Mouse (Mus musculus) ES-CJ7 (cell line): ENCODE data around the gene Cc2d1b.

Experiments used
- DNase-seq: peaks from one replicate; pipeline ENCODE4 v3.0.0; 2011; ENCODE audit warnings: low read depth, low spot score

Gene Cc2d1b

DNA sequence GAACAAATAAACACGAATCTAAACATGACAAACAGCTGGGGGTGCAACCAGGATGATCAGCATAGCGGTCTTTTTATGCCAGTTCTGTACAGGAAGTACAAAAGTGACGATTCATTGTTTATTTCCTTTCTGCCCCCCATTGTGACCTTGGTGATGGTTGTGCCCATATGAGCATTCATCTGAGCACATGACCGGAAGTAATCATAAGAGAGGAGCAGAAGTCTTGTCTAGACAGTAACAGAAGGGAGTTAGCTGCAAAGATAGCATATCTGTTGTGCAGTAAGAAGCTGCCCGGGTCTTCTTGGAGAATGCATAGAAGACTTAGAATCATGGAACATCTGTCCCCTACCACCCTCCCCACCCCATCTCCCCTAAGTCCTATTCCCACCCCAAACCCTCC lies 19.0 kb downstream of the Cc2d1b start:
- DNase-seq = no peak

DNA sequence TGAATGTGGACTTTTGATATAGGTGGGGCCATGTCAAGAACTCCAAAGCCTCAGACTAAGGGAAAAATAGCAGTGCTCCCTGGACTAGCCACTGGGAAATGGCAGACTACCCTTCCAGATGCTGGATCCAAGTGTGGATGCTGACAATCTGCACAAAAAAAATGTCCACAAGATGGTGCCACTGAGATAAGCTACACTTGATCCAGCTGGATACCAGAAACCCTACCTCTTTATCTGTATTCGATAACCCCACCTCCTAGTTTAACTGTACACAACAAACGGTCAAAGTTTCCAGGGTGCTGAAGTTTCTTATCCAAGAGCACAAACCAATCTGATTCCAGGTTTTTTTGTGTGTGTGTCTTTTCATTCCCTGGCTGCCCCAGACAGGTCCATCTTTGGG lies 44.7 kb downstream of the Cc2d1b start:
- DNase-seq = peak; percentile 78
